Mouse (Mus musculus) layer of hippocampus, postnatal 10 days (tissue): ENCODE measurements around the gene Gm49358. TPM values are rescaled to one million over a fixed set of nuclear protein-coding genes. Genes with fewer than 3 reads are reported as not detected.

ENCODE experiments used
- DNase-seq, 2 experiments: peaks; one replicate each; pipeline ENCODE4 v3.0.0; 2021; ENCODE audit warnings: low spot score in 2 of 2
- total RNA-seq, 2 experiments: library from RNA; stranded (reverse); gene quantifications; 2 replicates each; pipeline ENCODE4 v1.2.3; 2021

The Gm49358 gene
- total RNA-seq, 2 experiments from 2014 or later: 23.7 to 29.2 TPM

GRCm38 (mm10) chr10:86862496-86862895 is 98.7 kb downstream of the Gm49358 start:
- no peak for DNase-seq

GRCm38 (mm10) chr10:86863429-86863828 is 99.7 kb downstream of the Gm49358 start:
- no peak for DNase-seq

GRCm38 (mm10) chr10:86872121-86872520 is 108.3 kb downstream of the Gm49358 start:
- DNase-seq: no peak

- no peak for DNase-seq
Observed at GRCm38 (mm10) chr10:86872591-86872990, 108.8 kb downstream of the Gm49358 start.

GRCm38 (mm10) chr10:86878721-86879120 is 114.9 kb downstream of the Gm49358 start:
- DNase-seq: no peak

- DNase-seq: peak; percentile 30 to 43
Observed at GRCm38 (mm10) chr10:86880071-86880806, 116.5 kb downstream of the Gm49358 start.

GRCm38 (mm10) chr10:86881448-86881847 is 117.7 kb downstream of the Gm49358 start:
- no peak for DNase-seq

Other genes starting within 250 kb of the Gm49358 start
- 100 to 1,000 TPM; 263 to 275 TPM for gene Hsp90b1, start 58.5 kb upstream of the Gm49358 start, total RNA-seq
- gene Ttc41, start 58.2 kb upstream of the Gm49358 start, total RNA-seq: 1 to 10 TPM; 1.2 to 1.4 TPM
- gene Nt5dc3, start 15.0 kb downstream of the Gm49358 start, total RNA-seq: 100 to 1,000 TPM in 1 of 2 experiments, 10 to 100 TPM in 1; 86.3 to 102 TPM
- gene Stab2, start 244.1 kb downstream of the Gm49358 start, total RNA-seq: under 1 TPM; 0.47 to 0.55 TPM